Mouse (Mus musculus): ENCODE data around the gene Zfp839. TPM values are rescaled to one million over a fixed set of nuclear protein-coding genes. Genes with fewer than 3 reads are reported as not detected.

The Zfp839 gene
- polyA plus RNA-seq (2012; ENCODE audit: insufficient read depth, low replicate concordance): 1.0 and 4.3 TPM in 2 replicates

DNA sequence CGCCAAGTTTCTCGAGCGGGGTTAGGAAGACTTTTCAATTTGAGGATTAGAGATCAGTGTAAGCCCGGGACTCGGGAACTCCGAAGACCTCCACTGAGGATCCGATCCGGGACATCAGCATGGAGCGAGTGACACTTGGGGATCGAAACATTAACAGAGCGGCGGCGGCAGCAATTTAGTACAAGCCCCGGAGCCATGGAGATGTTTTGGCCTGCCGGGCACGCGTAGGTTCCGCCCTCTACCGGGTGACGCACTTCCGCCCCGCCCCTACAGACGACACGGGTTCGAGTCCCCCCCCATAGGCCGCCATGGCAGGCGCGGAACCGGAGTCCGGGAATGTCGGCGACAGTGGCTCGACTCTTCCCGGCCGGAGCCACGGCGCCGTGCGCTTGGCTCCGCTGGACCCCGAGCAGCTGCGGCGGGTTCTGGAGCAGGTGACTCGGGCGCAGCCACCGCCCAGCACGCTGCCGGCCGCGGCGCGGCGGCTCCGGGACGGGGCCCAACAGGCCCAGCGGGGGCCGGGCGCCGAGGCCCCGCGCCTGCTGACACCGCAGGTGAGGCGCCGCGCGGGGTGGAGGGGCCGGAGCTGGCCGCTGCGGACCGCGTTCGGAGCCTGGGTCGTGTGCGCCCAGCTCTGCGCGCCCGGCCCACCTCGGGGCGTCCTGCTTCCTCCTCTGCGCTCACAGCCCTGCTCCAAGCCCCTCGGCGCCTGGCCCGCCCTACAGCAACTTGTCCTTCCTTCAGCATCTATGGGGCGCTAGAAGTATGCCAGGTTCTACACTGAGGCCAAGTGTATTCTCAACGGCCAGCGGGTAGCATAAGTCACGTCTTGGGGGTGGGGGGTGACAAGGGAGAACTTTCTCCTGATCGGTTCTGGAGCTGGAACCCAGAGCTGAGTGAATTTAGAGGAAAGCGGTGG is at the start of gene Zfp839:
Gene Zfp839, plus strand, starts transcription at position 244 of the 919 bp plus-strand sequence.
- H3K4me3 ChIP-seq (replicated peaks): peak within 1 kb of the TSS; percentile 96
- peaks cover 73% of the 10 kb centered on the region for H3K4me1 ChIP-seq
- H3K9me3 ChIP-seq: no peaks in the 10 kb centered on the region

DNA sequence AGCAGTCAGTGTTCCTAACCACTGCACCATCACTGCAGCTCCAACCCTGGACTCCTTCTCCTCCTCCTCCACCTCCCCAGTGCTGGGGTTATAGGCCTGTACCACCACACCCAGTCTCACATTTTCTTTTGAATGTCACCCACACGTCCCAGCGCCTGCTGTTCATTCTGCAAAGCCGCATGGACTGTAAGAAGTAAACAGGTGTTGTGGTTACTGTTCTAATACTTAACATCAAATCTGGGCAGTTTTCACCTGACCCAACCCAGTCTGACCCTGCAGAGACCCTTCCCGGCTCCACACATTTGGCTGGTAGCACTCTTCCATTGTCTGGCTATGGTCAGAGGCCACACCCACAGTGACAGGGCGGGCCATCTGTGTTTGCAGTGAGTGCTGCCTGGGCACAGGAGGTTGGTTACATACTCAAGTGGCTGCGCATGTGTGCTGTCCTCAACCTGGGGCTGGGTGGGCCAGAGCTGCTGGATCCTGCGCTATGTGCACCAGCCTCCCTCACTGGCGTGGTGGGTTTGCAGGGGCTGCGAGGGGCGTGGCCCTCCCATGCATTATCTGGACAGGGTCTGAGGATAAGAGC is 48.1 kb upstream of the Zfp839 start:
- H3K4me3 ChIP-seq (replicated peaks): no peak overlapping the region
- peaks cover 94% of the 10 kb centered on the region for H3K36me3 ChIP-seq (replicated peaks; ENCODE audit: low read length)
- no peaks in the 10 kb centered on the region for H3K27me3 ChIP-seq (replicated peaks)
- no peak for TF ChIP-seq FLI1 (IDR thresholded peaks at IDR 0.05; ENCODE audit: low read length)
- TF ChIP-seq GATA1 (IDR thresholded peaks at IDR 0.05; ENCODE audit: borderline replicate concordance, low read length): no peak
- H3K4me1 ChIP-seq: peaks cover 33% of the 10 kb centered on the region
- no peaks in the 10 kb centered on the region for H3K9me3 ChIP-seq

More for the DNA sequence above, at the start of gene Zfp839:
- Histone ChIP-seq H3K36me3 (replicated peaks; ENCODE audit: low read length) (peaks cover 18% of the 10 kb centered on the region), H3K27me3 (replicated peaks) (no peaks in the 10 kb centered on the region)
- no peak for TF ChIP-seq GATA1 (IDR thresholded peaks at IDR 0.05; ENCODE audit: borderline replicate concordance, low read length)
- no peak for TF ChIP-seq FLI1 (IDR thresholded peaks at IDR 0.05; ENCODE audit: low read length)

DNA sequence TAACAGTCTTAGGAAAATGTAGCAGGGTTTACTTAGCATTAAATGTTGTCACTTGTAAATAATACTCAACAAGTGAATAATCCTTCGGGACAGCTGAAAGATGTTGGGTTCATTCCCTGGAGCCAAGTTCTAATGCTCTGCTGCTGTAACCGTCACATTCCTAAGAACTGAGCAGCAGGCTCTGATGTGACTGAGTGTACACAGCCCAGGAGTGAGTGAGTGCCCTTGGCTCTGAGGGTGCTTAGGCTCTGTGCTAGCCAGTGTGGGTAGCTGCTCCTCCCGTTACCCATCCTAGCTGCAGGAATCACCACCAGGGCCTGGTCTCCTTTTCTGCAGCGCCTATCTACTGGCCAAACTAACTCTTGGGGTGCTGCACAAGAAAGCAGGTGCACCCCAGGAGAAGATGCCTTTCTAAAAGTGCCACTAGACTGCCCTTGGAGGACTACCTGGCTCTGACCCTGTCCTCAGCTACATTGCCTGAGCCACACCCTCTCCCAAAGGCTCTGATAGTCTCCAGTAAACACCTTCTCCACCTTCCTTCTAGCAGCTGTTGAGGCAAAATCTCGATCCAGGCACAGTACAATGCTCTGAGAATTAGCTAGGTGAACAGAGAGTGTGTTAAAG is 47.3 kb upstream of the Zfp839 start:
- H3K9me3 ChIP-seq: no peaks in the 10 kb centered on the region
- peaks cover 32% of the 10 kb centered on the region for H3K4me1 ChIP-seq
- H3K4me3 ChIP-seq (replicated peaks): no peak overlapping the region
- TF ChIP-seq FLI1 (IDR thresholded peaks at IDR 0.05; ENCODE audit: low read length) (no peak), GATA1 (IDR thresholded peaks at IDR 0.05; ENCODE audit: borderline replicate concordance, low read length) (no peak)
- H3K36me3 ChIP-seq (replicated peaks; ENCODE audit: low read length): peaks cover 94% of the 10 kb centered on the region
- no peaks in the 10 kb centered on the region for H3K27me3 ChIP-seq (replicated peaks)

DNA sequence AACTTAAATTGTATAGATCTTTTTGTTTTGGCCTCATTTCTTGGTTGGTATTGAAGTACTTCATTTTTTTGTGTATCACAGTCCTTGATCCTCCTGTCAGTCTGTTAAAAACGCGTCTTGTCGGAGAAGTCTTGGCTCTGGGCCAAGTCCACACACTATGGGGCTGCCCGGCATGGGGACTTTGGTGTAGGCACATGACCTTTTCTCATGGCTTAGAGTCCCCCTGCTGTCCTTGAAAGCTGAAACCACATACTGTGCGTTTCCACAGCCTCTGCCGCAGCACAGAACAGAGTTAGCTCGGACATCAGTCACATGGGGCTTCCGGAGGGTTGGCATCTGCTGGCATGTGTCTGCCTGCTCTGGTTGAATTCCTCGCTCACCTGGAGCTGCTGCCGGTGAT is 45.8 kb upstream of the Zfp839 start:
- Histone ChIP-seq H3K9me3 (no peaks in the 10 kb centered on the region), H3K4me3 (replicated peaks) (no peak overlapping the region), H3K27me3 (replicated peaks) (no peaks in the 10 kb centered on the region), H3K36me3 (replicated peaks; ENCODE audit: low read length) (peaks cover 96% of the 10 kb centered on the region), H3K4me1 (peaks cover 42% of the 10 kb centered on the region)
- TF ChIP-seq FLI1 (IDR thresholded peaks at IDR 0.05; ENCODE audit: low read length): no peak
- no peak for TF ChIP-seq GATA1 (IDR thresholded peaks at IDR 0.05; ENCODE audit: borderline replicate concordance, low read length)

DNA sequence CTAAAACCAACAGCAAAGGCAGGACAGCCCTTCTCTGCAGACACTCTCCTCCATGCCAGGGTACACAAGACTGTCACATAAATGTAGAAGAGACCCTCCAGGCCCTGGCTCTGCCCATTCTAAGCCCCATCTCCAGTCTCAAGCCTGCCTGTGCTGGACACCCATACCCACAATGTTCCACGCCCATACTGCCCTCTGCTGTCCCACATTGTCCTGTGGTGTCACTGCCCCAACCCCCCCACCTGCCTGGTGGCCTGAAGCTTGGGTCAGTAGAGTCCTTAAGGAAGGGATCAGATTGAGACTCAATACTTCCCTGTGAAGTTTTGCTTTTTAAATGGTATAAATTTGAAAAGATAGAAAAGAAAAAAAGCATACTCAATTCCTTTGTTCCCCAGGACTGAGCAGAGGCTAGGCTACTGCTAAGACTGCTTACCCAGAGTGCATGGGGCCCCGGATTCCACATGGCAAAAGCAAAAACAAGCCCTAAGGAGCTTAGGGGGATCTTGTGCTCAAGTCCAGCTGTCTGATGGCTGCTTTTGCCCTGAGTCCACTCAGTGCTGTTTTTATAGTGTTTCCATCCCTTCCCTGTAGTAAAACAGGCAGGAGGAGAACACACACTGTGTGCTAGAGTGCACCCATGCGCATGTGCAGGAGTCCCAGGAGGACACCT is 43.6 kb upstream of the Zfp839 start:
- Histone ChIP-seq H3K9me3 (no peaks in the 10 kb centered on the region), H3K4me1 (peaks cover 30% of the 10 kb centered on the region), H3K36me3 (replicated peaks; ENCODE audit: low read length) (peaks cover 90% of the 10 kb centered on the region), H3K4me3 (replicated peaks) (no peak overlapping the region), H3K27me3 (replicated peaks) (no peaks in the 10 kb centered on the region)
- TF ChIP-seq GATA1 (IDR thresholded peaks at IDR 0.05; ENCODE audit: borderline replicate concordance, low read length) (no peak), FLI1 (IDR thresholded peaks at IDR 0.05; ENCODE audit: low read length) (no peak)

DNA sequence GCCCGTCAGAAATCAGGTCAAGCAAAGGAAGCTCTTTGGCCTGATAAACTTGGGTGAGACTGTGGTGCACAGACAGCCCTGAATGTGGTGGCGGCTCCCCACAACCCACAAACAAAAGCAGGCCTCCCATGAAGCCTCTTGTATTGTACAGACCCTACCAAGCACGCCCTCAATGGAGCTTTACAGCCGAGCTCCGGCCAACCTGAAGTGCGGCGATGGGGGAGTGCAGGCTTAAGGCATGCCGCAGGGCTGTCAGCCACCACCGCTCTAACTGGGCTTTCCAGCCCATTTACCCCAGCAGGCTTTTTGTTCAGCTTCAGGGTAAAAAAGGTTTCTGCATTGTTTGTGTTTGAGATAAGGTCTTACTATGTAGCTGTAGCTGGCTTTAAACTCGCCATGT is 41.6 kb upstream of the Zfp839 start:
- no peaks in the 10 kb centered on the region for H3K27me3 ChIP-seq (replicated peaks)
- H3K9me3 ChIP-seq: no peaks in the 10 kb centered on the region
- H3K36me3 ChIP-seq (replicated peaks; ENCODE audit: low read length): peaks cover 81% of the 10 kb centered on the region
- H3K4me1 ChIP-seq: peaks cover 32% of the 10 kb centered on the region
- TF ChIP-seq GATA1 (IDR thresholded peaks at IDR 0.05; ENCODE audit: borderline replicate concordance, low read length) (no peak), FLI1 (IDR thresholded peaks at IDR 0.05; ENCODE audit: low read length) (no peak)
- H3K4me3 ChIP-seq (replicated peaks): no peak overlapping the region

DNA sequence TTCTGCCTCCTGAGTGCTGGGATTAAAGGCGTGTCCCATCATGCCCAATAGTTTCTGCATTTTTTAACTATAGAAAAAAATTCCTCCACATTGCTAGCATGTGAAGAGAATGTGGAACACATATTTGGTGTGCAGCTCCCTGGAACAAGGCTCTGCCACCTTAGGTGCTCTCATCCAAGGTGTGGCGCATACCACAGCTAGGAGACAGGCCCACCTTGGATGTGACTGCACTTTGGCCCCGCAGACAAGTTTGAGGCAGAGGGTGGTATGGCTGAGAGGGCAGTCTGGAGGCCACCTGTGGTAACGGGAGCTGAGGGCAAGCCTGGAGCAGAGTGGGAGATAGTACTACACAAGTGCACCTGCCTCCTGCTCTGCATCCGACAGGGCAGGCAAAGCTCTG is 41.2 kb upstream of the Zfp839 start:
- TF ChIP-seq FLI1 (IDR thresholded peaks at IDR 0.05; ENCODE audit: low read length): no peak
- TF ChIP-seq GATA1 (IDR thresholded peaks at IDR 0.05; ENCODE audit: borderline replicate concordance, low read length): no peak
- H3K27me3 ChIP-seq (replicated peaks): no peaks in the 10 kb centered on the region
- H3K36me3 ChIP-seq (replicated peaks; ENCODE audit: low read length): peaks cover 79% of the 10 kb centered on the region
- H3K4me3 ChIP-seq (replicated peaks): no peak overlapping the region
- peaks cover 32% of the 10 kb centered on the region for H3K4me1 ChIP-seq
- no peaks in the 10 kb centered on the region for H3K9me3 ChIP-seq

DNA sequence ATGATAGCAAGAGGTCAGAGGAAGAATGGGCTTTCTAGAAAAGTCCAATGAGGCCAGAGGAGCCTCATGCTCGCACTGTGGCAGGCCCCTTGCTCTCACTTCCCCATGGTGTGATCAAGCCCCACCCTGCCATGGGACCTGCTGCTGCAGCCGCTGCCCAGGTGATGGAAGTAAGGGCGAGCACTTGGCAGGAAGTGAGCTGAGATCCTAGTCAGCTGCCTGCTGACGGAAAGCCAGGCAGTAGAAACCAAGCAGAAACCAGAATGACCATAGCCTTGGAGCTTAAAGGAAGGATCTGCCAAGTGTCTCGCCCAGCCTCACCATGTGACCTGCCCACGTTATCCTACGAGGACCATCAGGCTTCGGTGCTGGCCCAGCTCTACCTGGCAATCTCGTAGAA is 36.9 kb upstream of the Zfp839 start:
- Histone ChIP-seq H3K4me3 (replicated peaks) (no peak overlapping the region), H3K27me3 (replicated peaks) (no peaks in the 10 kb centered on the region), H3K4me1 (peaks cover 21% of the 10 kb centered on the region), H3K36me3 (replicated peaks; ENCODE audit: low read length) (peaks cover 37% of the 10 kb centered on the region), H3K9me3 (peaks cover 4% of the 10 kb centered on the region; the same call in 1 of the 2 replicates)
- no peak for TF ChIP-seq GATA1 (IDR thresholded peaks at IDR 0.05; ENCODE audit: borderline replicate concordance, low read length)
- no peak for TF ChIP-seq FLI1 (IDR thresholded peaks at IDR 0.05; ENCODE audit: low read length)

DNA sequence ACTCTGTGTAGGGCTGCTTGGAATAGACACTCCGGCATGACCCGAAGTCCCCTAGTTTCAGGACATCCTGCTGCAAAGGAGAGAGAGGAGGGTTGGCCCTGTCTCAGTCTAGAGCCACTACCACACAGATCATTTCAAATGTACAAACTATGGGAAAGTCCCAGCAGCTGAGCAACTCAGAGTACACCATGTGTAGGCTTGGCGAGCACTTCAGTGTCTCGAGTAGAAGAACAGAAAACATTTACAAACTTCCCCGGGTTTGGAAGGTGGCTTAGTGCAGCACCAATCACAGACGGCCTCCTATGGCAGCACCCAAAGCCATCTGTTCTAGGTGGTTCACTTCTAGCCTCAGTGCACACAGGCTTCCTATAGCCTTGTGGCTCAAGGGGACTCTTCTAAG is 36.4 kb upstream of the Zfp839 start:
- peaks cover 17% of the 10 kb centered on the region; the same call in 1 of the 2 replicates for H3K4me1 ChIP-seq
- H3K4me3 ChIP-seq (replicated peaks): no peak overlapping the region
- peaks cover 32% of the 10 kb centered on the region for H3K36me3 ChIP-seq (replicated peaks; ENCODE audit: low read length)
- H3K9me3 ChIP-seq: peaks cover 4% of the 10 kb centered on the region; the same call in 1 of the 2 replicates
- TF ChIP-seq GATA1 (IDR thresholded peaks at IDR 0.05; ENCODE audit: borderline replicate concordance, low read length) (no peak), FLI1 (IDR thresholded peaks at IDR 0.05; ENCODE audit: low read length) (no peak)
- no peaks in the 10 kb centered on the region for H3K27me3 ChIP-seq (replicated peaks)

All from megakaryocyte, embryonic 14.5 days (primary cell).